Mouse (Mus musculus) midbrain, postnatal 0 days (tissue): ENCODE measurements around the gene Cmas. TPM values are rescaled to one million over a fixed set of nuclear protein-coding genes. Genes with fewer than 3 reads are reported as not detected.

ENCODE experiments used
- ATAC-seq: fragments of 200-750 bp; cut with Nextera tagmentation; 2 replicates; pipeline ENCODE4 v1.8.0; 2017; ENCODE audit warnings: moderate number of reproducible peaks, mild to moderate bottlenecking, moderate TSS enrichment, moderate library complexity; ENCODE audit not compliant: low FRiP score
- DNase-seq: peaks from one replicate; pipeline ENCODE4 v3.0.0-alpha.2; 2015; ENCODE audit warnings: low spot score
- H3K27ac ChIP-seq: fragments of 300-500 bp; sonication (generic); 2 replicates; pipeline ENCODE4 v1.5.1; 2014; ENCODE audit warnings: low read depth, mild to moderate bottlenecking, low read length, mixed read lengths
- H3K27me3 ChIP-seq: fragments of 300-500 bp; sonication (generic); 2 replicates; pipeline ENCODE4 v1.6.1; 2014; ENCODE audit warnings: low read length, control low read depth, mixed read lengths; ENCODE audit not compliant: insufficient read depth
- H3K36me3 ChIP-seq: fragments of 300-500 bp; sonication (generic); 2 replicates; pipeline ENCODE4 v1.6.1; 2014; ENCODE audit warnings: low read length, control low read depth, mixed read lengths; ENCODE audit not compliant: insufficient read depth
- H3K4me1 ChIP-seq: fragments of 300-500 bp; sonication (generic); 2 replicates; pipeline ENCODE4 v1.6.1; 2014; ENCODE audit warnings: mild to moderate bottlenecking, control low read depth, antibody characterized with exemption, low read length, mixed read lengths; ENCODE audit not compliant: insufficient read depth
- H3K4me2 ChIP-seq: fragments of 300-500 bp; sonication (generic); 2 replicates; pipeline ENCODE4 v1.6.1; 2014; ENCODE audit warnings: low read depth, mild to moderate bottlenecking, low read length, mixed read lengths; ENCODE audit not compliant: poor library complexity, severe bottlenecking
- H3K4me3 ChIP-seq: fragments of 300-500 bp; sonication (generic); 2 replicates; pipeline ENCODE4 v1.5.1; 2014; ENCODE audit warnings: low read depth, mild to moderate bottlenecking, low read length, moderate library complexity
- H3K9ac ChIP-seq: fragments of 300-500 bp; sonication (generic); replicated peaks from 2 replicates; pipeline ENCODE4 v1.6.1; 2014; ENCODE audit warnings: mild to moderate bottlenecking, low read length, moderate library complexity, mixed read lengths; ENCODE audit not compliant: poor library complexity, severe bottlenecking
- H3K9me3 ChIP-seq: fragments of 300-500 bp; sonication (generic); 2 replicates; pipeline ENCODE4 v1.6.1; 2016; ENCODE audit warnings: low read length, control low read depth
- CTCF ChIP-seq: IDR thresholded peaks from 2 replicates; pipeline ENCODE4 v1.5.1; 2016; ENCODE audit warnings: antibody characterized with exemption, mild to moderate bottlenecking
- WGBS: fragments of 180-500 bp; shearing (Covaris S2); extraction: QIAGEN DNeasy Blood & Tissue Kit; methylation state at CpG from one replicate; pipeline ENCODE4 v1.1.7; 2014; 5-methylcytosine and 5-hydroxymethylcytosine counted together
- polyA plus RNA-seq: library from polyadenylated mRNA; unstranded; fragments of >200 nt; fragmentation: Nextera tagmentation; extraction: Ambion mirVana; gene quantifications from 2 replicates; pipeline ENCODE4 v1.2.1, GENCODE M21; 2015
- total RNA-seq: library from RNA; depleted of rRNA; stranded (reverse); fragments of >200 nt; gene quantifications from 2 replicates; pipeline ENCODE4 v1.2.3, GENCODE M21; 2014

The Cmas gene
- total and polyA plus RNA-seq, 2 experiments from 2014 or later: 105 to 220 TPM

GRCm38 (mm10) chr6:142792241-142792968, 35.9 kb downstream of the Cmas start:
- Histone ChIP-seq H3K4me2 (no peak overlapping the region), H3K9ac (no peak overlapping the region), H3K27me3 (no peaks in the 10 kb centered on the region), H3K4me1 (peaks cover 3% of the 10 kb centered on the region; the same call in 1 of the 2 replicates), H3K27ac (no peak overlapping the region), H3K9me3 (no peaks in the 10 kb centered on the region), H3K4me3 (no peak overlapping the region), H3K36me3 (no peaks in the 10 kb centered on the region)
- WGBS: 35% methylated on average over 13 of the region's 13 CpGs
- TF ChIP-seq CTCF: no peak
- DNase-seq (peak; percentile 76), ATAC-seq (peak; percentile 62; the same call in 1 of the 2 replicates)

GRCm38 (mm10) chr6:142793468-142793867, 37.0 kb downstream of the Cmas start:
- no peak for TF ChIP-seq CTCF
- H3K9ac ChIP-seq: no peak overlapping the region
- no peak overlapping the region for H3K4me3 ChIP-seq
- no peak overlapping the region for H3K27ac ChIP-seq
- peak; percentile 67 for ATAC-seq
- DNase-seq: peak; percentile 68
- 25% methylated on average over 7 of the region's 7 CpGs for WGBS
- no peaks in the 10 kb centered on the region for H3K27me3 ChIP-seq
- H3K9me3 ChIP-seq: no peaks in the 10 kb centered on the region
- no peaks in the 10 kb centered on the region for H3K36me3 ChIP-seq
- peaks cover 3% of the 10 kb centered on the region; the same call in 1 of the 2 replicates for H3K4me1 ChIP-seq
- H3K4me2 ChIP-seq: 0 out of 2 replicates have a peak overlapping the region, but pooled peaks have one; percentile 24

GRCm38 (mm10) chr6:142795087-142795486, 38.6 kb downstream of the Cmas start:
- ATAC-seq: no peak
- H3K9me3 ChIP-seq: no peaks in the 10 kb centered on the region
- no peak for DNase-seq
- peaks cover 3% of the 10 kb centered on the region; the same call in 1 of the 2 replicates for H3K4me1 ChIP-seq
- no peaks in the 10 kb centered on the region for H3K36me3 ChIP-seq
- no peak overlapping the region for H3K27ac ChIP-seq
- H3K9ac ChIP-seq: no peak overlapping the region
- WGBS: 92% methylated on average over 9 of the region's 9 CpGs
- no peaks in the 10 kb centered on the region for H3K27me3 ChIP-seq
- no peak for TF ChIP-seq CTCF
- no peak overlapping the region for H3K4me3 ChIP-seq
- no peak overlapping the region for H3K4me2 ChIP-seq

GRCm38 (mm10) chr6:142795655-142796441, 39.4 kb downstream of the Cmas start:
- Histone ChIP-seq H3K4me3 (no peak overlapping the region), H3K36me3 (no peaks in the 10 kb centered on the region), H3K27ac (no peak overlapping the region), H3K9ac (no peak overlapping the region), H3K4me2 (no peak overlapping the region), H3K4me1 (peaks cover 3% of the 10 kb centered on the region; the same call in 1 of the 2 replicates), H3K27me3 (no peaks in the 10 kb centered on the region), H3K9me3 (no peaks in the 10 kb centered on the region)
- no peak for ATAC-seq
- WGBS: 77% methylated on average over 15 of the region's 15 CpGs
- no peak for TF ChIP-seq CTCF
- DNase-seq: no peak

- Histone ChIP-seq H3K4me1 (0 out of 2 replicates have a peak, but pooled peaks cover 3% of the 10 kb centered on the region), H3K27ac (no peak overlapping the region), H3K9ac (no peak overlapping the region), H3K4me2 (no peak overlapping the region), H3K36me3 (no peaks in the 10 kb centered on the region), H3K27me3 (no peaks in the 10 kb centered on the region), H3K4me3 (no peak overlapping the region), H3K9me3 (no peaks in the 10 kb centered on the region)
- TF ChIP-seq CTCF: no peak
- 88% methylated on average over 1 of the region's 1 CpGs for WGBS
- no peak for ATAC-seq
- DNase-seq: no peak
These were observed 41.5 kb downstream of the Cmas start for GRCm38 (mm10) chr6:142797996-142798395.

- no peak for TF ChIP-seq CTCF
- H3K4me2 ChIP-seq: no peak overlapping the region
- 66% methylated on average over 9 of the region's 9 CpGs for WGBS
- no peak overlapping the region for H3K4me3 ChIP-seq
- H3K9ac ChIP-seq: no peak overlapping the region
- 0 out of 2 replicates have a peak, but pooled peaks cover 2% of the 10 kb centered on the region for H3K4me1 ChIP-seq
- DNase-seq (no peak), ATAC-seq (no peak)
- no peak overlapping the region for H3K27ac ChIP-seq
- no peaks in the 10 kb centered on the region for H3K9me3 ChIP-seq
- no peaks in the 10 kb centered on the region for H3K36me3 ChIP-seq
- H3K27me3 ChIP-seq: no peaks in the 10 kb centered on the region
These were observed 42.4 kb downstream of the Cmas start for GRCm38 (mm10) chr6:142798837-142799236.
